Mouse (Mus musculus) ES-E14 (cell line): ENCODE data around the gene Cd40.

Experiments
- CHD2 ChIP-seq: IDR thresholded peaks from 2 replicates; pipeline ENCODE4 v1.6.1; 2014; ENCODE audit warnings: mild to moderate bottlenecking, low read depth, low read length, inconsistent platforms
- HCFC1 ChIP-seq: IDR thresholded peaks from 2 replicates; pipeline ENCODE4 v1.6.1; 2012; ENCODE audit warnings: low read length, inconsistent platforms, borderline replicate concordance; ENCODE audit not compliant: insufficient read depth
- MAFK ChIP-seq: IDR thresholded peaks from 2 replicates; pipeline ENCODE4 v1.6.1; 2014; ENCODE audit warnings: mild to moderate bottlenecking, low read depth, low read length, inconsistent platforms; ENCODE audit not compliant: insufficient read depth
- ZNF384 ChIP-seq: IDR thresholded peaks from 2 replicates; pipeline ENCODE4 v1.6.1; 2012; ENCODE audit warnings: low read depth, low read length, inconsistent platforms

DNA sequence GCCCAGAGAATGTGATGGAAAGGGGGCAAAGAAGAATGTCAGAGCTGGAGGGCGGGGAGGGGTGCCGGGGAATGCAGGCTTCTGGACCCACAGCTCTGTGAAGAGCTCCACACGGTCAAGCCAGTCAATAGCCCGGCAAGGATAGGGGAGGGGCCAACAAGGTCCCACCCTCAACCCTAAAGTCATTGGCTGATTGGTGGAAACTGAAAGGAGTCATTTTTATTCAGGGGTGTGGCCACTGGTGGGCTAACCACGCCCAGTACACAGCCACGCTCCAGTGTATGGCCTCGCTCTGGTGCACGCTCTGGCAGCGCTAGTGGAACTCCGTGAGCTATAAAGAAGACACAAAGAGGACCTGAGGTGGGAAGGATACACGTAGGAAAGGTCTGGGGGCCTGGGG, 58.3 kb downstream of the Cd40 start:
- TF ChIP-seq HCFC1 (no peak), CHD2 (no peak), ZNF384 (no peak), MAFK (no peak)
